Mouse (Mus musculus) neural tube, embryonic 12.5 days (tissue): Measurements from ENCODE around the gene Atp6ap1. TPM values are rescaled to one million over a fixed set of nuclear protein-coding genes. Genes with fewer than 3 reads are reported as not detected.

Experiments used
- ATAC-seq: fragments of 200-750 bp; cut with Nextera tagmentation; 2 replicates; pipeline ENCODE4 v1.8.0; 2017; ENCODE audit warnings: low read depth, mild to moderate bottlenecking, moderate TSS enrichment, moderate library complexity; ENCODE audit not compliant: low FRiP score
- H3K27ac ChIP-seq: fragments of 300-500 bp; sonication (generic); 2 replicates; pipeline ENCODE4 v1.5.1; 2016
- H3K27me3 ChIP-seq: fragments of 300-500 bp; sonication (generic); replicated peaks from 2 replicates; pipeline ENCODE4 v1.6.1; 2016; ENCODE audit warnings: mild to moderate bottlenecking
- H3K36me3 ChIP-seq: fragments of 300-500 bp; sonication (generic); 2 replicates; pipeline ENCODE4 v1.6.1; 2016; ENCODE audit warnings: mild to moderate bottlenecking
- H3K4me1 ChIP-seq: fragments of 300-500 bp; sonication (generic); 2 replicates; pipeline ENCODE4 v1.6.1; 2016
- H3K4me2 ChIP-seq: fragments of 300-500 bp; sonication (generic); replicated peaks from 2 replicates; pipeline ENCODE4 v1.6.1; 2016; ENCODE audit warnings: mild to moderate bottlenecking
- H3K4me3 ChIP-seq: fragments of 300-500 bp; sonication (generic); 2 replicates; pipeline ENCODE4 v1.5.1; 2016
- H3K9ac ChIP-seq: fragments of 300-500 bp; sonication (generic); 2 replicates; pipeline ENCODE4 v1.6.1; 2016; ENCODE audit warnings: mild to moderate bottlenecking
- H3K9me3 ChIP-seq: fragments of 300-500 bp; sonication (generic); 2 replicates; pipeline ENCODE4 v1.6.1; 2016; ENCODE audit warnings: mild to moderate bottlenecking
- WGBS: fragments of 180-500 bp; shearing (Covaris S2); methylation state at CpG from one replicate; pipeline ENCODE4 v1.1.7; 2016; 5-methylcytosine and 5-hydroxymethylcytosine counted together
- microRNA-seq: library from miRNA; unstranded; fragments of <30 nt; microRNA quantifications from one replicate; pipeline ENCODE4, GENCODE M21; 2017
- polyA plus RNA-seq: library from polyadenylated mRNA; unstranded; fragments of >200 nt; fragmentation: Nextera tagmentation; extraction: Ambion mirVana; gene quantifications from 2 replicates; pipeline ENCODE4 v1.2.1, GENCODE M21; 2016

The Atp6ap1 gene
- polyA plus RNA-seq, 1 experiment from 2014 or later, result 161 TPM

DNA sequence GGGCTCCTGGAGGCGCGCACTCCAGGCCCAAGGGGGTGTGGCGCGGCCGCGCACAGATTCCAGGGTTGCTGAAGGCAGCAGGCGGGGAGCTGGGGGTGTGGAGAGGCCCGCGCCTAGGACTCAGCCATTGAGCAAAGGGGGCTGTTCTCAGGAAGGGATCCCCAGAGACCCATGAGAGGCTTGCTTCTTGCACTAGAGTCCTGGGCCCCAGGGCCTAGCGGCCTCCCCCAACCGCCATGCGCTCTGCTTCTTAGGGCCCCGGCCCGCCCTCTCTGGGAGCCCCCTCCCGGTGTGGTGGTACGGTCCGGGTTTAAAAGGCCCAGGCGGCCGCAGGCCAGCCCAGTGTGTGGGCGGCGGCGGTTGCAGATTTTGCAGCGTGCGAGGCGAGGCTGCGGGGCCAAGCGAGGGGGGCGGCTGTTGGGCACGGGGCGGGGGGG lies 31.8 kb downstream of the Atp6ap1 start, which contains the start of gene Plxna3:
Plxna3 (plus strand) TSS at position 342 of the 437 bp plus-strand sequence.
- H3K27ac ChIP-seq, result no peak within 1 kb of the TSS; the same call in 1 of the 2 replicates
- 10% methylated on average over 21 of the region's 30 CpGs for WGBS
- peaks cover 13% of the 10 kb centered on the region; the same call in 1 of the 2 replicates for H3K36me3 ChIP-seq
- H3K4me3 ChIP-seq, result peak within 1 kb of the TSS; percentile 53
- peaks cover 22% of the 10 kb centered on the region for H3K4me1 ChIP-seq
- H3K9me3 ChIP-seq, result no peaks in the 10 kb centered on the region
- no peaks in the 10 kb centered on the region for H3K27me3 ChIP-seq
- H3K4me2 ChIP-seq, result peak within 1 kb of the TSS; percentile 64
- H3K9ac ChIP-seq, result peak within 1 kb of the TSS; percentile 64
- ATAC-seq, result peak; percentile 95

DNA sequence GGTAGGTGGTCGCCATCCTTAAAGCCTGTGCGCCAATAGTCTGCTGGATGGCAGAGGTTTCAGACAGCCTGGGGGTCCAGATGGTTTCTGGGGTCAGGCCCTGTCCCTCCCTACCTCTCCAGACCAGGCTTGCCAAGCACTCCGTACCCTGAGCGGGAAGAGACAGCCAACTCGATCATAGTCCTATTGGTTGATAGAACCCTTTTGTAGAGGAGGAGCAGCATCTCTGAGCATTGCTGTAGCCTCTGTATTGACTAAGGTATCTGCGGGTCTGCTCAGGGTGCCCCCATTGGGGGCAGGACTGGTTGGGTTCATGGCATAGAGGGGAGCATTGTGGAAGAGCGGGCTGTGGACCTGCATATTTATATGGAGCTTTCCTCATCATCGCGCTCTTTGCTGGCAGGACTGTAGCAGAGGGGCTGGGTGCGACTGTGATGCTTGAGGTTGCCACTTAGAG lies 32.3 kb downstream of the Atp6ap1 start:
- Histone ChIP-seq H3K4me2 (peak overlapping the region; percentile 64), H3K9ac (peak overlapping the region; percentile 64), H3K4me3 (peak overlapping the region; percentile 53), H3K9me3 (no peaks in the 10 kb centered on the region), H3K36me3 (peaks cover 18% of the 10 kb centered on the region), H3K27ac (no peak overlapping the region), H3K4me1 (peaks cover 22% of the 10 kb centered on the region), H3K27me3 (no peaks in the 10 kb centered on the region)
- peak; percentile 57 for ATAC-seq
- 26% methylated on average over 10 of the region's 10 CpGs for WGBS

DNA sequence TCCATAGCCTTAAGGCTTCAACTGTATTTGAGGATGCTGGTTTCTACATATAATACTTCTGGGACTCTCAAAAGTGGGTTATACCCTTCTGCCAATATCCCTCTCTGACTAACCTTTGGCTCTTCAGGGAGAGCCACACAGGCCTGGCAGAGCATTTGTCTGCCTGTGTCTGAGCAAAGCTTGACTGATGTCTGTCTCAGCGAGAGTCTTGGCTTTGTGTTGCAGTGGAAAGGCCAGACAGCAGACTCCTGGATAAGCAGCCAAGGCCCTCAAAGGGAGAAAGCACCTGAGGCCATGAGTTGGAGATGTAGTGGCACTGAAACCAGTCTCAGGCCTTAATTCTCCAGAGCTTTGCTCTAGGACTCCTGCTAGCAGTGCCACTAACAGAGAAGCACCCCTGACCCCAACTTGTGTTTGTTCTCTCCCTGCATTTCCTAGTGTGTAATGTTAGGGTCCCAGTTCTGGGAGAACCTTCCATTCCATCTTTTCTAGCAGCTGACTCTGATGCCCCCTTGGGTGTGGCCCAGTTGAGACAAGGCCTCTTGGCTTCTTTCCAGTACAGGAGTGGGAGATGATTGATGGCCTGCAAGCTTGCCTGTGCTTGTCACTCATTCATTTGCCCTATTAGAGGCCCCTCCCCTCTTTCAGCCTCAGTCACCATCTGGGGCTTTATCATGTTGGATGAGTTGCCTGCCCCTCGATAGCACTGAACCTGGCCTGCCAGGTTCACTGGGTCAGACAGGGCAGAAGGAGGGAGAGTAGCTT lies 33.5 kb downstream of the Atp6ap1 start:
- ATAC-seq, result no peak
- Histone ChIP-seq H3K27ac (no peak overlapping the region; the same call in 1 of the 2 replicates), H3K4me1 (peaks cover 22% of the 10 kb centered on the region), H3K9ac (peak overlapping the region; percentile 64), H3K9me3 (no peaks in the 10 kb centered on the region), H3K36me3 (peaks cover 25% of the 10 kb centered on the region), H3K4me3 (peak overlapping the region; percentile 53), H3K27me3 (no peaks in the 10 kb centered on the region), H3K4me2 (peak overlapping the region; percentile 64)
- WGBS, result 44% methylated on average over 2 of the region's 2 CpGs

DNA sequence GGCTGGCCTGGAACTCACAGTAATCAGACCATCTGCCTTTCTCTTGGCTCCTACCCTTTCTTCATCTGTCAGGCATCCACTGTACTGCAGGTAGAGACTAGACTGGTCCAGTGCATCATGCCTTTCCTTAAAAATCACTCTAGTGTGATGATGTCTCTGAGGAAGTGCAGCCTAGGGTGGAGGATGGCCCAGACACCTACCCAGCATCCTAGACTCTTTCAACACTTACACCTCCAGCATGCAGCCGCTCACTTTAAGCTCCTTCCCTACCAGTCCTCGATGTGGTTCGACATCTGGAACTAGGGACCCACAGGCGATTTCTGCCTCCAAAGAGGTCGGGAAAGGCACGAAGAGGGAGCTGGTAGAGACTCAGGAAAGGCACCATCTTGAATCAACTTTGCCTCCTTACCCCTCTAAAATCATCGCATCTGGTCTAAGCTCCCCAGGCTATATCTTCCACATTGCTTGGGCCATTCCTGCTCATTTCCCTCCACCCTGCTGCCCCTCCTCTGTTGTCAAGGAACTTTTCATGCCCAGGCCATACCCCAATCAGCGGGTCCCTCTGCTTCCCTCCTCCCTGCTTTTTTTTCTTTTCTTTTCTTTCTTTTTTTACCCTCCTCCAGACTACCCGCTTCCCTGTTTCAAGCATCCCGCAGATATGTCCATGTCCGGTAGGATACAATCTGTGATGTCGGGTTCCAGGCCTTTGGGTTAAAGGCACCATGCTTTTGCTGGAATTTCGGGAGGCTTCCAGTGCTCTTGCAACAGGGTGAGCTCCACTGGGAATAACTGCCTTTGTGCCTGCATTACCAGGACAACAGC lies 56.0 kb downstream of the Atp6ap1 start:
- Histone ChIP-seq H3K36me3 (no peaks in the 10 kb centered on the region), H3K4me2 (peak overlapping the region; percentile 63), H3K27me3 (no peaks in the 10 kb centered on the region), H3K4me3 (peak overlapping the region; percentile 39), H3K27ac (no peak overlapping the region), H3K4me1 (no peaks in the 10 kb centered on the region), H3K9me3 (no peaks in the 10 kb centered on the region), H3K9ac (peak overlapping the region; percentile 55)
- peak; percentile 66 for ATAC-seq
- 27% methylated on average over 13 of the region's 13 CpGs for WGBS

DNA sequence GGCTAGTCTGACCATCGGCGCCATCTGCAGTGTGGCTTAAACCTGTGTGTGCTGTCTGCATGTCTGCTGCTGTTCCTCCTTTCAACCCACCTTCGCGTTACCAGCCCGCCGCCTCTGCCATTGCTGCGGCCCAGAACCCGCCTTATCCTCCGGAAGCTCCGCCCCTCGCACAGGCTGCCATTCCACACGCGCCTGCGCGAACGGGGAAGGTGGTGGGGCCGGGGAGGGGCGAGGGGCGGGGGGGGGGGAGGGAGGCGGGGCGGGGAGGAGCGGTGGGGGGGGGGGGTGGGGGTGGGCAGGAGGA lies 56.5 kb downstream of the Atp6ap1 start, which contains the start of gene Lage3:
Lage3 (minus strand) TSS at position 152 of the 304 bp plus-strand sequence.
- no peaks in the 10 kb centered on the region for H3K9me3 ChIP-seq
- peak within 1 kb of the TSS; percentile 63 for H3K4me2 ChIP-seq
- WGBS, result 18% methylated on average over 13 of the region's 22 CpGs
- peak; percentile 80 for ATAC-seq
- H3K27ac ChIP-seq, result no peak within 1 kb of the TSS
- no peaks in the 10 kb centered on the region for H3K4me1 ChIP-seq
- H3K36me3 ChIP-seq, result no peaks in the 10 kb centered on the region
- no peaks in the 10 kb centered on the region for H3K27me3 ChIP-seq
- H3K4me3 ChIP-seq, result peak within 1 kb of the TSS; percentile 39
- H3K9ac ChIP-seq, result peak within 1 kb of the TSS; percentile 55

Small RNA genes within 50 kb of the gene (microRNA-seq; reads per million reads assigned to microRNA genes)
- gene Mir7091 (not detected), gene Mir7092 (not detected)

Other genes with a start within 250 kb of the Atp6ap1 start
- gene Opn1mw, start 169.6 kb upstream of the Atp6ap1 start, polyA plus RNA-seq, result not detected in 2 replicates
- 14.4 and 14.5 TPM in 2 replicates for gene Mecp2, start 161.7 kb upstream of the Atp6ap1 start, polyA plus RNA-seq
- not detected in 2 replicates for gene Tex28, start 129.3 kb upstream of the Atp6ap1 start, polyA plus RNA-seq
- gene Tktl1, start 119.8 kb upstream of the Atp6ap1 start, polyA plus RNA-seq, result 0.10 TPM in 1 of 2 replicates, not detected in the other
- 158 and 170 TPM in 2 replicates for gene Flna, start 47.3 kb upstream of the Atp6ap1 start, polyA plus RNA-seq
- 16.5 and 18.2 TPM in 2 replicates for gene Emd, start 42.4 kb upstream of the Atp6ap1 start, polyA plus RNA-seq
- gene Rpl10, start 26.3 kb upstream of the Atp6ap1 start, polyA plus RNA-seq, result 527 and 575 TPM in 2 replicates
- gene Taz, start 15.2 kb upstream of the Atp6ap1 start, polyA plus RNA-seq, result 86.7 and 93.3 TPM in 2 replicates
- 3.9 and 5.7 TPM in 2 replicates for gene Dnase1l1, start 14.8 kb upstream of the Atp6ap1 start, polyA plus RNA-seq
- 706 and 748 TPM in 2 replicates for gene Gdi1, start 7.9 kb downstream of the Atp6ap1 start, polyA plus RNA-seq
- 54.5 and 64.5 TPM in 2 replicates for gene Fam50a, start 15.9 kb downstream of the Atp6ap1 start, polyA plus RNA-seq
- 47.0 and 54.6 TPM in 2 replicates for gene Plxna3, start 32.0 kb downstream of the Atp6ap1 start, polyA plus RNA-seq
- 83.2 and 89.6 TPM in 2 replicates for gene Lage3, start 56.5 kb downstream of the Atp6ap1 start, polyA plus RNA-seq
- 61.1 and 63.7 TPM in 2 replicates for gene Ubl4a, start 76.1 kb downstream of the Atp6ap1 start, polyA plus RNA-seq
- 8.3 and 8.4 TPM in 2 replicates for gene Slc10a3, start 76.3 kb downstream of the Atp6ap1 start, polyA plus RNA-seq
- gene Fam3a, start 96.2 kb downstream of the Atp6ap1 start, polyA plus RNA-seq, result 27.3 and 31.5 TPM in 2 replicates
- gene Ikbkg, start 96.2 kb downstream of the Atp6ap1 start, polyA plus RNA-seq, result 19.9 and 21.2 TPM in 2 replicates
- gene G6pdx, start 132.1 kb downstream of the Atp6ap1 start, polyA plus RNA-seq, result 47.6 and 57.4 TPM in 2 replicates
- gene Gm6880, start 184.3 kb downstream of the Atp6ap1 start, polyA plus RNA-seq, result not detected in 2 replicates